Mouse (Mus musculus): Measurements from ENCODE around the gene Gnb2.

- no peak for TF ChIP-seq POLR2A (IDR thresholded peaks at IDR 0.05; ENCODE audit: low read depth, low read length)
- no peak for TF ChIP-seq CTCF (IDR thresholded peaks at IDR 0.05; ENCODE audit: extremely low read depth, insufficient read length, insufficient replicate concordance, low read depth, low read length)
These were observed 48.0 kb downstream of the Gnb2 start for GRCm38 (mm10) chr5:137485071-137485850.
